Mouse (Mus musculus) heart, adult 10 weeks (tissue): Measurements from ENCODE around the gene Olfr1000. TPM values are rescaled to one million over a fixed set of nuclear protein-coding genes. Genes with fewer than 3 reads are reported as not detected.

Source experiments
- polyA plus RNA-seq: library from polyadenylated mRNA; stranded (reverse); fragments of 350-450 nt; fragmentation: Illumina TruSeq; extraction: RNeasy Lipid Tissue Mini Kit (QIAGEN cat#74804); gene quantifications from one replicate; pipeline ENCODE4 v1.2.3, GENCODE M21; 2014; ENCODE audit warnings: low read depth, low replicate concordance

Gene Olfr1000
- polyA plus RNA-seq = not detected

DNA sequence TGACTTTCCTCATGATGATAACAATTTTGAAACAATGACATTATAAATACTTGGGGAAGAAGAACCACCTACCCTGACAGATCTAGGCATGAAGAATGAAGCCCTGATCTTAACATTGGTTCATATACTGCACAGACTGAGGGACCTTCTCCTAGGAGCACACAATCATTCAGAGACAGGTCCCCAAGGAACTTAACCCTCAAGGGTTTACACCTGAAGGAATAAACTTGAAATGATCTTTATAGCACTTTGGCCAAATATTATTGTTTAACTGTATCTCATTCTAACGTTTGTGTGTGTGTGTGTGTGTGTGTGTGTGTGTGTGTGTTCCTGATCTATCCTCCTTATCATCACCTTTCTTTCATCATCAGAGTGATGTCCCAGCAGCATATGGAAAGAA, at the start of gene Olfr1000:
Gene Olfr1000 (minus strand): TSS at position 101 of the 400 bp plus-strand sequence.

GRCm38 (mm10) chr2:85650604-85651003, 38.9 kb upstream of the Olfr1000 start, which contains the start of gene Olfr1002:
TSS of gene Olfr1002 (minus strand) at chr2:85650704.

GRCm38 (mm10) chr2:85588648-85589047, 23.1 kb downstream of the Olfr1000 start, which contains the start of gene Olfr998:
TSS of gene Olfr998 (plus strand) at chr2:85588948.

DNA sequence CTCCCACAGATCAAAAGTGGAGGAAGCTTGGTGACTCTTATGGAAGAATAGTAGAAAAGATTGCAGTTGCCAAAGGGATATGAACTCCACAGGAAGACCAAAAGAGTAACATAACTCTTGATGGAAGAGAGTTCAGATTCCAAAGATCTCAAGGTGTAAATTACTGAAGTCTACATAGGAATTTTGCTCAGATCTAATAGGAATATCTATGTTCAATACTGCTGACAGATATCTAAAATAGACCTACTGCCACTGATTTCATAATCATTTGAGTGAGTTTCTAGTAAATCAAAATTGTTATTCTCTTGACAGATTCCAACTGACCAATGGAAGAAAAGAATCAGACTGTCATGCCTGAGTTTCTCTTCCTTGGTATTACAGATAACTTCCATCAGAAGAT, 32.8 kb downstream of the Olfr1000 start, which contains the start of gene Olfr996:
Gene Olfr996 (plus strand): TSS at position 301 of the 400 bp plus-strand sequence.

Other genes with a start within 250 kb of the Olfr1000 start
- gene Olfr988, start 248.7 kb downstream of the Olfr1000 start, polyA plus RNA-seq = not detected
- not detected for gene Olfr992, start 202.4 kb downstream of the Olfr1000 start, polyA plus RNA-seq
- not detected for gene Olfr993, start 197.0 kb downstream of the Olfr1000 start, polyA plus RNA-seq
- gene Olfr994, start 175.5 kb downstream of the Olfr1000 start, polyA plus RNA-seq = not detected
- gene Olfr995, start 168.3 kb downstream of the Olfr1000 start, polyA plus RNA-seq = not detected
- not detected for gene 4833423E24Rik, start 92.9 kb downstream of the Olfr1000 start, polyA plus RNA-seq
- not detected for gene Olfr996, start 32.7 kb downstream of the Olfr1000 start, polyA plus RNA-seq
- not detected for gene Olfr998, start 23.0 kb downstream of the Olfr1000 start, polyA plus RNA-seq
- gene Olfr1002, start 38.8 kb upstream of the Olfr1000 start, polyA plus RNA-seq = not detected
- gene Olfr154, start 52.6 kb upstream of the Olfr1000 start, polyA plus RNA-seq = not detected
- gene Olfr1006, start 66.9 kb upstream of the Olfr1000 start, polyA plus RNA-seq = not detected
- not detected for gene Olfr1008, start 77.5 kb upstream of the Olfr1000 start, polyA plus RNA-seq
- not detected for gene Olfr1009, start 103.5 kb upstream of the Olfr1000 start, polyA plus RNA-seq
- not detected for gene Olfr1012, start 150.9 kb upstream of the Olfr1000 start, polyA plus RNA-seq
- gene Olfr1013, start 155.2 kb upstream of the Olfr1000 start, polyA plus RNA-seq = not detected
- not detected for gene Olfr1014, start 160.8 kb upstream of the Olfr1000 start, polyA plus RNA-seq
- gene Olfr1015, start 170.1 kb upstream of the Olfr1000 start, polyA plus RNA-seq = not detected
- not detected for gene Olfr1016, start 190.6 kb upstream of the Olfr1000 start, polyA plus RNA-seq
- gene Olfr1018, start 206.6 kb upstream of the Olfr1000 start, polyA plus RNA-seq = not detected
- gene Olfr1019, start 233.6 kb upstream of the Olfr1000 start, polyA plus RNA-seq = not detected
- not detected for gene Olfr1020, start 235.1 kb upstream of the Olfr1000 start, polyA plus RNA-seq